Mouse (Mus musculus): Measurements from ENCODE around the gene Fes. TPM values are rescaled to one million over a fixed set of nuclear protein-coding genes. Genes with fewer than 3 reads are reported as not detected.
A peak's percentile ranks its signal among the peaks of the same experiment; 100 is the strongest.
"Not testable (repeated sequence)": the region's sequence is repeated elsewhere in the genome, so short reads cannot be mapped to it uniquely, and the experiment has no call there.

Gene Fes
- polyA plus RNA-seq, 1 experiment from 2014 or later: 7.4 TPM

- H3K36me3 ChIP-seq (replicated peaks): peaks cover 9% of the 10 kb centered on the region
- peak overlapping the region; percentile 97 for H3K4me2 ChIP-seq
- ATAC-seq (ENCODE audit: low FRiP score): peak; percentile 61
- peak overlapping the region; percentile 95 for H3K9ac ChIP-seq
- peaks cover 28% of the 10 kb centered on the region for H3K4me1 ChIP-seq
- H3K4me3 ChIP-seq (replicated peaks): peak overlapping the region; percentile 93
- peak overlapping the region; percentile 69; the same call in 1 of the 2 replicates for H3K27ac ChIP-seq
- H3K9me3 ChIP-seq: no peaks in the 10 kb centered on the region
- under 1% methylated on average over 78 of the region's 102 CpGs for WGBS
- peaks cover 25% of the 10 kb centered on the region for H3K27me3 ChIP-seq
Observed at GRCm38 (mm10) chr7:80401860-80402641, 14.3 kb upstream of the Fes start.

GRCm38 (mm10) chr7:80401041-80401859, 13.5 kb upstream of the Fes start:
- Histone ChIP-seq H3K27me3 (peaks cover 25% of the 10 kb centered on the region), H3K9ac (peak overlapping the region; percentile 95), H3K4me1 (peaks cover 28% of the 10 kb centered on the region), H3K9me3 (no peaks in the 10 kb centered on the region), H3K36me3 (replicated peaks) (peaks cover 15% of the 10 kb centered on the region), H3K4me2 (peak overlapping the region; percentile 97), H3K4me3 (replicated peaks) (peak overlapping the region; percentile 93), H3K27ac (peak overlapping the region; percentile 69; the same call in 1 of the 2 replicates)
- peak; percentile 24; the same call in 1 of the 2 replicates for ATAC-seq (ENCODE audit: low FRiP score)
- WGBS: 27% methylated on average over 5 of the region's 5 CpGs

- peak overlapping the region; percentile 97; the same call in 1 of the 2 replicates for H3K4me2 ChIP-seq
- H3K36me3 ChIP-seq (replicated peaks): peaks cover 15% of the 10 kb centered on the region
- peaks cover 28% of the 10 kb centered on the region for H3K4me1 ChIP-seq
- 0 out of 2 replicates have a peak overlapping the region, but pooled peaks have one; percentile 93 for H3K4me3 ChIP-seq (replicated peaks)
- H3K9ac ChIP-seq: no peak overlapping the region
- ATAC-seq (ENCODE audit: low FRiP score): no peak
- no peaks in the 10 kb centered on the region for H3K9me3 ChIP-seq
- H3K27ac ChIP-seq: no peak overlapping the region
- H3K27me3 ChIP-seq: peaks cover 23% of the 10 kb centered on the region
- 74% methylated on average over 6 of the region's 6 CpGs for WGBS
Observed at GRCm38 (mm10) chr7:80400571-80400970, 12.8 kb upstream of the Fes start.

GRCm38 (mm10) chr7:80400099-80400498, 12.4 kb upstream of the Fes start:
- H3K27me3 ChIP-seq: peaks cover 18% of the 10 kb centered on the region
- H3K27ac ChIP-seq: no peak overlapping the region
- H3K9ac ChIP-seq: 0 out of 2 replicates have a peak overlapping the region, but pooled peaks have one; percentile 33
- H3K9me3 ChIP-seq: no peaks in the 10 kb centered on the region
- H3K4me2 ChIP-seq: no peak overlapping the region
- H3K4me1 ChIP-seq: peaks cover 28% of the 10 kb centered on the region
- WGBS: 59% methylated on average over 5 of the region's 5 CpGs
- no peak for ATAC-seq (ENCODE audit: low FRiP score)
- no peak overlapping the region for H3K4me3 ChIP-seq (replicated peaks)
- H3K36me3 ChIP-seq (replicated peaks): peaks cover 19% of the 10 kb centered on the region

GRCm38 (mm10) chr7:80398654-80399444, 11.1 kb upstream of the Fes start:
- peaks cover 5% of the 10 kb centered on the region for H3K27me3 ChIP-seq
- no peak overlapping the region for H3K4me3 ChIP-seq (replicated peaks)
- no peak overlapping the region for H3K9ac ChIP-seq
- WGBS: 76% methylated on average over 9 of the region's 9 CpGs
- peaks cover 28% of the 10 kb centered on the region for H3K4me1 ChIP-seq
- no peak overlapping the region for H3K4me2 ChIP-seq
- H3K9me3 ChIP-seq: no peaks in the 10 kb centered on the region
- H3K27ac ChIP-seq: no peak overlapping the region
- no peak for ATAC-seq (ENCODE audit: low FRiP score)
- H3K36me3 ChIP-seq (replicated peaks): peaks cover 21% of the 10 kb centered on the region

GRCm38 (mm10) chr7:80397986-80398385, 10.2 kb upstream of the Fes start:
- Histone ChIP-seq H3K27me3 (no peaks in the 10 kb centered on the region), H3K4me3 (replicated peaks) (no peak overlapping the region), H3K9me3 (no peaks in the 10 kb centered on the region), H3K27ac (no peak overlapping the region), H3K36me3 (replicated peaks) (peaks cover 29% of the 10 kb centered on the region), H3K4me2 (no peak overlapping the region), H3K9ac (no peak overlapping the region), H3K4me1 (peaks cover 28% of the 10 kb centered on the region)
- WGBS: 94% methylated on average over 9 of the region's 9 CpGs
- ATAC-seq (ENCODE audit: low FRiP score): no peak

GRCm38 (mm10) chr7:80396427-80396826, 8.7 kb upstream of the Fes start:
- H3K9me3 ChIP-seq; ATAC-seq (ENCODE audit: low FRiP score); H3K27me3 ChIP-seq; H3K27ac ChIP-seq; H3K9ac ChIP-seq; H3K4me2 ChIP-seq; H3K4me3 ChIP-seq (replicated peaks): not testable (repeated sequence)
- WGBS: 85% methylated on average over 4 of the region's 4 CpGs
- H3K4me1 ChIP-seq: peaks cover 22% of the 10 kb centered on the region
- peaks cover 45% of the 10 kb centered on the region for H3K36me3 ChIP-seq (replicated peaks)

GRCm38 (mm10) chr7:80394600-80394999, 6.9 kb upstream of the Fes start:
- Histone ChIP-seq H3K9me3 (no peaks in the 10 kb centered on the region), H3K36me3 (replicated peaks) (peaks cover 58% of the 10 kb centered on the region), H3K27me3 (no peaks in the 10 kb centered on the region), H3K4me2 (no peak overlapping the region), H3K4me3 (replicated peaks) (no peak overlapping the region), H3K27ac (no peak overlapping the region), H3K9ac (no peak overlapping the region), H3K4me1 (peaks cover 6% of the 10 kb centered on the region; the same call in 1 of the 2 replicates)
- ATAC-seq (ENCODE audit: low FRiP score): no peak
- 96% methylated on average over 4 of the region's 4 CpGs for WGBS

- Histone ChIP-seq H3K9me3 (no peaks in the 10 kb centered on the region), H3K27me3 (peaks cover 14% of the 10 kb centered on the region), H3K27ac (no peak overlapping the region), H3K4me1 (peaks cover 15% of the 10 kb centered on the region), H3K9ac (no peak overlapping the region), H3K4me2 (no peak overlapping the region), H3K36me3 (replicated peaks) (peaks cover 49% of the 10 kb centered on the region), H3K4me3 (replicated peaks) (no peak overlapping the region)
- no peak for ATAC-seq (ENCODE audit: low FRiP score)
- WGBS: 97% methylated on average over 15 of the region's 15 CpGs
Observed at GRCm38 (mm10) chr7:80392119-80392518, 4.4 kb upstream of the Fes start.

- Histone ChIP-seq H3K4me3 (replicated peaks) (peak overlapping the region; percentile 12; the same call in 1 of the 2 replicates), H3K27ac (no peak overlapping the region), H3K27me3 (peaks cover 34% of the 10 kb centered on the region), H3K4me1 (peaks cover 23% of the 10 kb centered on the region), H3K36me3 (replicated peaks) (peaks cover 20% of the 10 kb centered on the region), H3K9ac (peak overlapping the region; percentile 36; the same call in 1 of the 2 replicates), H3K4me2 (peak overlapping the region; percentile 38), H3K9me3 (no peaks in the 10 kb centered on the region)
- WGBS: 26% methylated on average over 17 of the region's 17 CpGs
- no peak for ATAC-seq (ENCODE audit: low FRiP score)
Observed at GRCm38 (mm10) chr7:80387033-80387632, 613 bp downstream of the Fes start.

GRCm38 (mm10) chr7:80386235-80386930, 1.4 kb downstream of the Fes start:
- Histone ChIP-seq H3K27ac (no peak overlapping the region), H3K9ac (no peak overlapping the region), H3K9me3 (no peaks in the 10 kb centered on the region), H3K36me3 (replicated peaks) (peaks cover 12% of the 10 kb centered on the region), H3K4me1 (peaks cover 23% of the 10 kb centered on the region), H3K4me3 (replicated peaks) (no peak overlapping the region), H3K27me3 (peaks cover 41% of the 10 kb centered on the region), H3K4me2 (peak overlapping the region; percentile 38)
- ATAC-seq (ENCODE audit: low FRiP score): peak; percentile 70
- 37% methylated on average over 18 of the region's 18 CpGs for WGBS
